Mouse (Mus musculus): ENCODE results near the gene Srsf9.

- TF ChIP-seq CTCF (IDR thresholded peaks at IDR 0.05; ENCODE audit: borderline replicate concordance, control insufficient read depth, extremely low read depth, insufficient read depth, low read length, poor library complexity) (no peak; the same call in 1 of the 2 replicates), POLR2A (IDR thresholded peaks at IDR 0.05; ENCODE audit: control insufficient read depth, extremely low read depth, insufficient read depth, low read length, poor library complexity) (no peak)
Observed at GRCm38 (mm10) chr5:115349225-115349555, 22.2 kb downstream of the Srsf9 start.
